Mouse (Mus musculus): ENCODE measurements at regions not wholly inside any gene's neighbourhood (a gene's known extent, or its start where the extent isn't known, plus 50 kb on each side); places are given as distances from the start of the nearest gene placed in this dataset.
A peak's percentile ranks its signal among the peaks of the same experiment; 100 is the strongest.

DNA sequence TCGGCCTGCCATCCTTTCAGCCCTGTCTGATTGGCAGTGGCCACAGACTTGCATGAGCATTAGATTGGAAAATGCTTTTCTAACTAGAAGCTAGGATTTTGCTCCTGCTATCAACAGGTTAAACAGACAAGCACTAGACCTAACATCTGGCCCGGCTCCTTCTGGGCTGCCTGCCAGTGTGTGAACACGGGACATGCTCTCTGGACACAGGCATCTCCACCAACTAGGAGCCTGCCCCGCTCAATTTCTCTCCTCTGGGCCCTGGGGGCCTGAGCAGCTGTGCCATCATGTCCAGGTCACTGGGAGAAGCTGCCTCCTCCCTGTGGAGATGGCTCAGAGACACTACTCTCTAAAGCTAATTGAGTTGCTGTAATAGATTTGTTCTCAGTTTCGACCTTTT lies 195.3 kb upstream of the Jade1 start:
- no peak for DNase-seq (ENCODE audit: low spot score)

DNA sequence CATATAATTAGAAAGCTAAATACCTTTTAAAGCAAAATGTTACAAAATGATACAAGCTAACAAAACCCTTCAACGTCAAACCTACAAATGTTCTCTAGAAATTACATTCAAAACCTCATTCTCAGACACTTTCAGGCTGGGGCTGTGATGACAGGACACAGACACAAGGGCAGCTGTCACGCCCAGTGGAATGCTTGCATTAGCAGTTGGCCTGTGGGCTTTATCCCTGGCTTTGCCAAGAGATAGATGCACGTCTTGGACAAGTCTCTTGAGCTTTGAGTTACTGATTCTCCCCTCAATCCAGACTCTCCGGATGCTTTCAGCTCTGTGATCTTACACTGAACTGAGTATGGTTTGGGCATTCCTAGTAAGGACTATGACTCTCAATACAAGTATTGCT lies 196.1 kb upstream of the Jade1 start:
- no peak for DNase-seq (ENCODE audit: low spot score)

DNA sequence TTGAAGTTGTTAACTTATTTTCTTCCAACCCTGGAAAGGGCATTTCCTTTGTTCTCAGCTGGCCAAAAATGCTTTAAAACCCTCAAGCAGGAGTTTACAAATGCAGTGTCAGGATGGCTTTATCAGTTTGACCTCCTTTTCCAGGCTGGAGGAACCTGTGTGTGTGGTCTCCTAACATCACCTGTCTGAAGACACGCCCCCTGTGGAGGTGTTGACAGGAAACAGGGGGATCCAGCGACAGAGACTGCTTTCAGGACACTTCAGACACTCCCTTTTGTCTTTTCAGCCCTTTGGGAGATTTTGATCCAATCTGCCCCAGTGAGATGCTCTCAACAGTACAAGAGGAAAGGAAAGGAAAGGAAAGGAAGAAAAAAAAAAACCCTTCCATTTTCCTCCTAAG lies 202.5 kb upstream of the Jade1 start:
- no peak for DNase-seq (ENCODE audit: low spot score)

DNA sequence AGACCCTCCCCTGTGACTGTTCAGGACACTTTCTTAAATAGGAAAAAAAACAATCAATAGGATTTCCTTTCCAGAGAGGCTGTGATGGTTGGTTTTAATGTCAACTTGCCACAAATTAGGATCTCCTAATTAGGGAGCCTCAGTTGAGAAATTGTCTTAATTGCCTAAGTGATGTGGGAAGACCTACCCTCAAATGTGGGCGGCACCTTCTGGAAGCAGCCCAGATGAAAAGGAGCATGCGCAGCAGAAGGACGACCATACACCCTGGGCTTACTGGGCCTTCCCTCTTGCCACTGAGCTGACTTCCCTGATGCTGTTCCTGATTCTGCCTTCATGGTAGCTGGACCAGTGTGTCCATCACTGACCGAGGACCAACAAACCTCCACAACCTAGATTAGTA lies 203.7 kb upstream of the Jade1 start:
- DNase-seq (ENCODE audit: low spot score) = no peak

DNA sequence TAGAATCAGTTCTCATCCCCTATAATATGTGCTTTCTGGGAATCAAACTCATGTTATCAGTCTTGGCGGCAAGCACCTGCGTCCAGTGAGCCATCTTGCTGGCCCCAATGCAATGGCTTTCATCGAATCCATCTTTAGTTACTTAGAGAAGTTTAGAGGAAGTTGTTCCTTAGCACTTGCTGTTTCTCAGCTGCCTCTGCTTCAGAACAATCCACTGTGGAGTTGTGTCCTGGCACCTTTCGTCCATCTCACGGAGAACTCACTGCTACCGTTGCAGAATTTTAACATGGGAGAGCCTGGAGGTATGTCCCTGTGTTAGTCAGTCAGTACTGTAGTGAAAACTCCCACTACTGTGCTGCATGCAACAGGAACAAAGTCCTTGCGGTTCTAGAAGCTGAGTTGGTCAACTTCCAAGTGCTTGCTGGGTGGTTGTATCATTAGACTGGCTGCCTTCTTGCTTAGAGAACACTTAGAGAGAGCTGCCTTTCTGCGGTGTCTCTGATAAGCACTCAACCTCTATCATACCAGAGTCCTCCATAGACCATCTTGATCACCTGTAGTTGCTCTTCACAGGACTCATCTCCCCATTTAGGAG lies 204.3 kb upstream of the Jade1 start:
- DNase-seq (ENCODE audit: low spot score) = no peak

DNA sequence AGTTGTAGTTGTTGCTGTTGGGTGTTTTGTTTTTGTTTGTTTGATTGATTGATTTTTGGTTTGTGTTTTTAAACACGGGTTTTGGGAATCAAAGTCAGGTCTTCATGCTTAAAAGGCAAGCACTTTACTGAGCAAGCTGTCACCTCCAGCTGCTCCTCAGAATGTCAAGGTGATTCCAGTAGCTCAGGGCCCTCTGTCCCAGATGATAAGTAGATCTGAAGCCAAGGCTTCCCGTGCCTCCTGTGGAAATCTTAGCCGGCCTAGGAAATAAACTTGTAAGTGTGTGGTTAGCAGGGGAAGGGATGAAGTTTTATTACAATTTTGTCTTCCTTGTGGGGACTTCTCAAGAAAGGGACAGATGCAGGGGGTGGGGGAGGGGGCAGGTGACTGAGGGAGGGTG lies 205.2 kb upstream of the Jade1 start:
- DNase-seq (ENCODE audit: low spot score) = no peak

DNA sequence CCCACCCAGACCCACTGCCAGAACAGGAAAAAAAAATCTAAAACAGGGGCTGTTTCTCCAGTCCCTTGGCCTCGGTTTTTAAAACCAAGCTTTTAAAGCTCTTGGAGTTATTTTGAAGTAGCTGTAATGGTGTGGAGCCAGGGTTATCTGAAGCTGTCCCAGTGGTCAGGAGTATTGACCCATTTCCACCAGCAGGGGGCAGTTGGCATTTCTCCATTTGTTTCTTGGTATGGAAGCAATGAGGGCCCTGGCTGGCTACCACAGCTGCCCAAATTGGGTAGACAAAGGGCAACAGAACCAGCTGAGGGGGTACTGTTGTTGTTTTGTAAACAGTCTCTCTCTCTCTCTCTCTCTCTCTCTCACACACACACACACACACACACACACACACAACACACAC lies 206.7 kb upstream of the Jade1 start:
- peak; percentile 5 for DNase-seq (ENCODE audit: low spot score)

DNA sequence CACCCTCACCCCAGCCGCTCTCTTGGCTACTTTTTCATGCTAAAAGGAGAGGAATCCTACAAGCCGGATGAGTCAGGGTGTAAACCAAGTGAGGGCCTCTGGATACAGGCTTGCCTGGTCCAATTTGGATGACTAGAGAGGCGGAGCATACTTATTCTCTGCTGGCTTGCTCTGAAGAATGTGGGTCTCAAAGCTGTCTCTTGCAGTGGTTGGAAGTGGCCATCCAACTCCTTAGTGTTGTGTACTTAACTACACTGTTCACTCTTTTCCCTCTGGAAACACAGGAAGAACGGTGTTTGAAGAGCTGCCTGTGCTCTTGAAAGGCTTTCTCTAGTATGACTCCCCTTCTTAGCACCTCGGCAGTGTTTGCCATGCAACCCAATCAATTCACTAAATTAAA lies 208.7 kb upstream of the Jade1 start:
- no peak for DNase-seq (ENCODE audit: low spot score)

DNA sequence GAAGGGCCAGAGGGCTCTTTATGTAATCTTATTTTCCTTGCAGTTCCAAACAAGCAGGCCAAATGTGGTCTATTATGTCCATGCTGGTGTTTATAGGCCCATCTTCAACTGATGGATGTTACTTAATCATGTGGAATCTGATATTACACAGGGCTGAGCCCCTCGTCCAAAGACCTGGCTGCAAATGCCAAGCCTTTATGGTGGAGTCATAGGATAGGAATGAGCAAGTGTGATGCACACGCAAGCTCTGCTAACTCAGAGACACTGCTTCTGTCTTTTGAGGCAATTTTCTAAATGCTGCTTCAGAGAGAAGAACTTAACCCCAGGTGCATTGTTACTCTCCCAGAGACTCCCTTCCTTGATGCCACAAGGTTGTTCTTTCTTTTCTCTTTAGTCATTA lies 212.1 kb upstream of the Jade1 start:
- no peak for DNase-seq (ENCODE audit: low spot score)

DNA sequence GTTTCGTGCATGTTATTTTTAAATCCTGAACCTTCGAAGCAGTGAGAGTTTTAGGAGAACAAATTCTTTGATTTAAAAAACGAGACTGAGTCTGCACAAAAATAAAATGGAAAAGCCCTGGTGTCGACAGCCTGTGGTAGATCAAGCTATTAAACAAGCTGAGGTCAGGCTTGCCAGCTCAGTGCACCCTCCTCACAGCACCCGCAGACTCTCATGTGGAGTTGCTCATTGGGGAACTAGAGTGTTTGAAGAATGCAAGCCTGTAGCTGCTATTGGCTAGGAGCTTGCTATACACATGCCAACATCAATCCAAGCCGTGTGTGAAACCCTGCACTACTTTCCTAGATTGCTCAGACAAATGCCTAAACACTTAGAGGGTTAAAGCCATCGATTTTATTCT lies 223.1 kb upstream of the Jade1 start:
- no peak for DNase-seq (ENCODE audit: low spot score)

DNA sequence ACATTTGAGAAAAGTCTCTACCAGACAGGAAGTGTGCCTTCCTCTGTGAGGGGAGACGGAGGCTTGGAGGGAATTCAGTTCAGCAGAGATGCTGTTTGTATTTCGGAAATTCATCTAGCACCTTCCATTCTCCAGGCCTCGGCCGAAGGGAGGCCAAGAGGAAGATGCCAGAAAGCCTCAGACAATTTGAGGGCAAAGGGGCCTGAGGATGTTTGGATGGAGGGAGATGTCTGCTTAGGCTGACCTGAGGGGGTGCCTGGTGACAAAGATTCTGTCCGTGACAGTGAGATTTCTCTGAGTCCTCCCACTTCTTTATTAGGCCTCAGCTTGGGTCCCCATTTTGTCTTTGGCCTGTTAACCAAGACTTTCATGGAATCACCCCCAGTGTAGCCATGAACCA lies 225.2 kb upstream of the Jade1 start:
- no peak for DNase-seq (ENCODE audit: low spot score)

DNA sequence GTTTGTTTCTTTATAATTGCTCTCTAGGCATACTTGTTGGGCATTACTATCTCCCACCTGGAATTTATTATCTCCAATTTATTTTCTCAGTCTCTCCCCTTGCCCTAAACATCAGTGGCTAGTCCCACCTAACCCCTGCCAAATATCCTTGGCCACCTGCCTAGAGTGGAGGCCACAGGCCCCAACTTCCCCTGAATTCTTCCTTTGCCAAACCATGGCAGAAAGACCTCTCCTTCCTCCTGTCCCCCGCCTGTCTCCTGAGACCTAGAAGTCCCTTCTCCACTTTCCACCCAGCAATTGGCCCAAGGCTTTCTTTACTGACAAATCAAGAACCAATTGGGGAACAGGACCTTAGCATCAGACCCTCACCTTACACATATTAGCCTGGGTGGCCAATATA lies 226.7 kb upstream of the Jade1 start:
- no peak for DNase-seq (ENCODE audit: low spot score)

DNA sequence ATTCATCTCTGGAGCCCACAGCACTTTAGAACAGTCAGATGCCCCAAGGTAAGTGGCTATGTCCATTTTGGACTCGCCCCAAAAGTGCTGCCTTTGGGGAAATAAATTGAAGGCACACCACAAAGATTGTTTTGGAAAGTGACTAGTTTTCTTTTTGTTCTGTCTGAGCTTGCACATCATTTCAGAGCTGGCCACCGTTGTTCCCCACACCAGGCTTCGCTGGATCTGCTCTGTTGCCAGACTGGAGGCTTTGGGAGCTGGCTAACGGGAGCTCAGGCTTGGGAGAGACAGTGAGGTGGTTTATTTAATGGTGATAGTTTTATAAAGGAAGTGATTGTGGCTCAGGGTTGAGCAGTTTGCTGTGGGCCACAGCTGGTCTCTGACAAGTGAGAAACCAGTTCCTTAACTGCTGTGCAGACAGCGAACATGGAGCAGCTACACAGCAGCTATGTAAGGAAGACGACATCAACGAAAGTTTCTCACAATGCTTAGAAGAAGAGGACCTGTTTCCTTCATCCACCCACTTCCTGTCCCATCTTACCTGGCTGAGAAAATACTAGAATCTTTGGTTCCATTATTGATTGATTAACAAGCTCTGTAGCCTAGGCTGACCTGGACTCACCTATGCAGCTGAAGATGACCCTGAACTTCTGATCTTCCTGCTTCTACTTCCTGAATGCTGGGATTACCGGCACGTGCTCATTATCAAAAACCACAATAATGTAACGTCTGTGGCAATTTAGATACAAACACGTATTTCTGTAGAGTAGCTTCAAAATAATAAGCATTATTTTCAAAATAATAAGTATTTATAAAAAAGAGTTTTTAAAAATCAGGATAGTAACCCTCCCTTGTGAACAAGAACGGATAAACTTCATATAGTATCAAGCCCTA lies 229.1 kb upstream of the Jade1 start:
- no peak for DNase-seq (ENCODE audit: low spot score)

DNA sequence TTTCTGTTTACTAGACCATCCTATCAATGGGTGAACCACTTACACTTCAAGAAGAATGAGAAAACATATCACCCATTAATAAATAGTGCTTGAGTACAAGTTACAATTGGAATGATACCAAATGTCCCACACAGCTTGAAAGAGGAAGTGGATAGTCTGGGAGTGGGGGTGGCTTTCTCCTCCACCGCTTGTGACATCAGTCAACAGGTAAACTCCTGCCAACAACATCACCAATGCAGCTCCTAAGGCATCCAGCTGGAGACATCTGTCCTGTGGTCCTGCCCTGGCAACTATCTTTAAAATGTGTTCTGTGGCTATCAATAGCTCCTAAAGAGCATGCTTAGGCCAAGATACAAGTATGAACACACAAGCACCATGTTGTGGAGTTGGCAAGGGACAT lies 233.7 kb upstream of the Jade1 start:
- no peak for DNase-seq (ENCODE audit: low spot score)

DNA sequence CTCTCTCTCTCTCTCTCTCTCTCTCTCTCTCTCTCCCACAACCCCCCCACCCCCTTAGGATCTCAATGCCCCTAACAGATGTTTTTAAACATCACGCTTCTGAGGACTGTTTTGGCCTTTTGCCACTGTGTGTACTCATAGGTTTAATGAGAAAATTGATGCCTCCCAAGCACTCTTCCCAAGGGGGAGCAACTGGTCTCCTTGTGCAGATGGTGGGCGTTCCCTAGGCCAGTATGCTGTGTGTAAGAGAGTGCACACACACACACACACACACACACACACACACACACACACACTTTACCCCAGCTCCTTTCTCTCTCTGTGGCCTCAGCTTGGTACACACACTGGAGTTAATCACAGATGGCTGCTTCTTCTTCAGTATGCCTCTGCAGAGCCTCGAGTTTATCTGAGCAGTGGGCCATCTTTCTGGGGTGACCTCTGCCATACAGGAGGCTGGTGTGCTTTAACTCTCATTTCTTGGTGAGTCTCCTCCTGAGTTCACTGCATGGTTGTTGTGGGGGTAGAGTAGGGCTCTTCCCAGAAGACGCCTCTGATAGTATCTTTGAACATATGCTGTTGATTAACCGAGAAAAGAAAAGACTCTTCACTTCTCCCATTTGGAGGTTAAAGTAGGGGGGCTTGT lies 236.2 kb upstream of the Jade1 start:
- DNase-seq (ENCODE audit: low spot score) = no peak

DNA sequence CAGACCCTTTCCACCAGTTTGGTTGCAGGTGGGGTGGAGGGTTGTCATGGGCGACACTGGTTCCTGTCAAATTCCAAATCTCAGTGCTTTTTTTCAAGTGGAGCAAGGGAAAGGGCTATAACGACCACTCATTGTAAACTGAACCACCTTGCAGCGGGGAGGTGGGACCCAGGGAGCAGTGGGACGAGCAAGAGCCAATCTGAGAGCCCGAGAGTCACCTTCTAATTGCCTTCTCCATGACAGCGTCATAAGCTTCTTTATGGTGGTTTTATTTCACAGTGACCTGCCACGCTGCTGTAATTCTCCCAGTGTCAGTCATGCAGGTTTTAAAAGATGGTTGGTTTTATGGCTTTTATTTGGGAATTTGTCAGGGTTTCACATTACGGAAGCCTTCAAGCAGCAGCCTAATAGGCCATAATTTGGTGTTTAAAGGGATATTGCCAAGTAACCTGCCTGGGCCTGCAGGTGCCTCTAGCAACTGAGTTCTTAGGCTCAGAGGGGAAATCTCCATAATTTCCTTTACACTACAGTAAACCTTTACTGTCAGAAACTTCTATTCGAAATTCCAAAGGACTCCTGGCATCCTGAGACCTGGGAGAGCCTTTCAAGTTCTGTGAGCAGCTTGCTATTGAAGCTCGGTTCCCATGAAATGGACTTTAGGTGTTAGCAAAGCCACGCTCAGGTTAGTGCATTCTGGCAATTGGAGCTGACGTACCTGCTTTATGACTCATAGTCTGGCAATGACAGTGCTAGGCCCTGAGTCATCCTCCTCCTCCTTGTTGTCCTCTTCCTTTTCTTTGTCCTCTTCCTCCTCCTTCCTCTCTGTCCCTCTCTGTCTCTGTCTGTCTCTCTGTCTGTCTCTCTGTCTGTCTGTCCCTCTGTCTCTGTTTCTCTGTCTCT lies 235.6 kb upstream of the Pgrmc2 start:
- DNase-seq (ENCODE audit: low spot score) = no peak

DNA sequence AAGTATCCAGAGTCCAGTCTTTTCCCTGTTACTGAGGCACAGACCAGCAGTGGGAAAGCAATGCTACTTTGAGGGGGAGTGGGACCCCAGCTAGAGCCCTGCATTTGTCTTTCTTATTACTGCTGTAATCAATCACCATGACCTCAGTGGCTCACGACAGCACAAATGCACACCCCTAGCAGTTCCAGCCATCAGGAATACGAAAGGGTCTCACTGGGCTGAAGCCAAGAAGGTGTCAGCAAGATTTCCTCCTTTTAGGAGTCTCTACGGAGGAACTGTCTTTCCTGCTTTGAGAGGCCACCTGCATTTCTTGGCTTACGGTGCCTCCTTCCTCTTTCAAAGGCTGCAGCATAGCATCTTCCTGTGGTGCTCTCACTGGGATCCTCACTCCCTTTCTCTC lies 234.3 kb upstream of the Pgrmc2 start:
- DNase-seq (ENCODE audit: low spot score) = no peak

DNA sequence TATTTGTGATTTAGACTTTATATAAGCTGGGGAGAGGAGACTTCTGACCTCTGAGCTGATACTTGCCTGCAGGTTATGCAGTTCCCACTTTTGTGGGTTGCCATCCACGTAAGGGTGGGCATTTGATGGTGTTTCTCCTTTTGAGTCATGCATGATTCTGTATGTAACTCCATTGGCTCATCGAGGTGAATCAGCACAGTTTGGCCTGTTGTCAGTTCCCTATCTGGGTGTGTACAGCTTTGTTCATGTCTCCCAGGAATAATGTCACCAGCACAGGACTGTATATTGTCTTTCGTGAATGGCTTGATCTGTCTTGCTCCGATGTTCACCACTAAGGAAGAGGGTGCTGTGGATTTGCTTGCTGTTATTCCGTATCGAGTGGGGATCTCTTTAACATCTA lies 229.6 kb upstream of the Pgrmc2 start:
- DNase-seq (ENCODE audit: low spot score) = no peak

DNA sequence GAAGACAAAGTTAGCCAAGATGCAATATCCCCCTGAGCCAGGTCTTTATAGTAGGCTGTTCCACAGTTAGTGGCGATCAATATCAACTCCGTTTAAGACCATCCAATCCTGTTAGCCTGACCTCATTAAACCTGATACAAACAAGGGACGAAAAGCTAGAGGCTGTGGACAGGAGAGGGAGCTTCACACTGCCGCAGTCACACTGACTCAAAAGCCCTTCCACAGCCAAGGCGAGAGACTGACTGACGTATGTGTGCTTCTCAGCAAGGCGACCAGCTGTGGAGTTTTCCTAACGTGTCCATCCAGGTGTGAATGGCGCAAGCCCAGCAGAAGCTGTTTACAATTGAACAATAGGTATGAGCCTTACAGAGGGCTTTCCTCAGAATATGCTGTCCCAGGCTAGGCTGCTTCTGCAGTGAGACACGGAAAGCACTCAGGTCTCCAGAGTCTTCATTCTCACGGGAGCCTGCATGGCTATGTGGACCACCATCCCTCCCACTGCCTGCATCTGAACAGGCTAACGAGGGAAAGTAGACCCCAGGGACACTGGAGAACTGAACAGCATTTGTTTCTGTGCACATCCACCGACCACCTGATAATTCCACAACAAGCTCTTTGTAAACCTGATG lies 224.7 kb upstream of the Pgrmc2 start:
- DNase-seq (ENCODE audit: low spot score) = no peak

DNA sequence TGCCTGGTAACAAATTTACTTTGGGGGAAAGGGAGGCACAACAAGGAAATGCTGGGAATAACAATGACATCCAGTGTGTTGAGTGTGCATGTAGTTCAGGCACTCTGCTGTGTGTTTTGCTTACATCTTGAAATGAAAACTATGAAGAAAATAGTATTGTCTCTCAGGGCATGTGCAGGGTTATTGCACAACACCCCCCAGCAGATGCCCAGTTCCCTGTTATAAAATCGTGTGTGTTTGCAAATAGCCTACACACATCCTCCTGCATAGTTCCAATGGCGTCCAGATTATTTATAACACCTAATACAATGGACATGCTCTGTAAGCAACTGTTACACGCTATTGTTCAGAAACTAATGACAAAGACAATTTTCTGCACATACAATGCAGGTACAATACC lies 220.0 kb upstream of the Pgrmc2 start:
- DNase-seq (ENCODE audit: low spot score) = no peak

DNA sequence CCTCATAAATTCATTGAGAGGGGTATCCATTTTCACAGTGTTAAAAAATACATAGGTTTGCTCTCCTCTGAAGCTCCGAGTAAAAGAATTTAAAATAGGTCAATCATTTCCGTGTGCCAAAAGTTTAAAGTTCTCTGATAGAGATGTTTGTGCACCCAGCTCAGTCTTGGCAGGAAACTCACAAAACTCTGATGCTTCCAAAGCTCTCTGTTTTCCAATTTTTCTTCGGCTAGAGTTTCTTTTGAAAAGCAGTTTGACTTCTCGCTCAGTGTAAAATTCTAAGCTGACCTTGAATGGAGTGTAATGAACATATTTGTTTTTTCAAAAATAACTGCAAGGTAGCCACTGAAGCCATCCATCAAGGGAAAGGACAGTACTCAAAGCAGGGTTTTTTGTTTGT lies 215.9 kb upstream of the Pgrmc2 start:
- DNase-seq (ENCODE audit: low spot score) = no peak
